Mouse (Mus musculus) heart, adult 18-20 months (tissue): ENCODE measurements around the gene Wfdc12. TPM values are rescaled to one million over a fixed set of nuclear protein-coding genes. Genes with fewer than 3 reads are reported as not detected.

Experiments
- DNase-seq, 2 experiments: peaks; one replicate each; pipeline ENCODE4 v3.0.0; 2021 to 2022; ENCODE audit warnings: mixed read lengths in 1 of 2
- total RNA-seq, 2 experiments: library from RNA; stranded (reverse); gene quantifications; 2 replicates each; pipeline ENCODE4 v1.2.3; 2021

Gene Wfdc12
- total RNA-seq, 2 experiments from 2014 or later, result not detected

DNA sequence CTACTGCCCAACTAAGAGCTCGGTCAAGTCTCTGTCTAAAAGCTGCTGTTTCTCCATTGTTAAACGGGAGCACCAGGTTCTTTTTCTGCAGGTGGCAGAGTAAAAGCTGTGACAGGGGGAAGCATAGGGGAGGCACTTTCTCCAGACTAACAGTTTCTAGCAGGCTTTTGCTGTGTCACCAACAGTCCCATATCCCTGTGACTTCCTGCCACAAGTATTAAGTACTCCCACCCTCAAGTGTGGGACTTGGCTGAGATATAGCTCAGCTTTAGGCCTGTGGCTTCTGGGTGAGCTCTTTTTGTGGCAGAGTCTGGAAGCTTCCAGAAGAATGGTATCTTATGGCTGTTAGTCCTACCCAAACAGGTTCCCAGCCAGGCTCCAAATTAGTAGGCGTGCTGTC, 14.6 kb downstream of the Wfdc12 start:
- no peak for DNase-seq

DNA sequence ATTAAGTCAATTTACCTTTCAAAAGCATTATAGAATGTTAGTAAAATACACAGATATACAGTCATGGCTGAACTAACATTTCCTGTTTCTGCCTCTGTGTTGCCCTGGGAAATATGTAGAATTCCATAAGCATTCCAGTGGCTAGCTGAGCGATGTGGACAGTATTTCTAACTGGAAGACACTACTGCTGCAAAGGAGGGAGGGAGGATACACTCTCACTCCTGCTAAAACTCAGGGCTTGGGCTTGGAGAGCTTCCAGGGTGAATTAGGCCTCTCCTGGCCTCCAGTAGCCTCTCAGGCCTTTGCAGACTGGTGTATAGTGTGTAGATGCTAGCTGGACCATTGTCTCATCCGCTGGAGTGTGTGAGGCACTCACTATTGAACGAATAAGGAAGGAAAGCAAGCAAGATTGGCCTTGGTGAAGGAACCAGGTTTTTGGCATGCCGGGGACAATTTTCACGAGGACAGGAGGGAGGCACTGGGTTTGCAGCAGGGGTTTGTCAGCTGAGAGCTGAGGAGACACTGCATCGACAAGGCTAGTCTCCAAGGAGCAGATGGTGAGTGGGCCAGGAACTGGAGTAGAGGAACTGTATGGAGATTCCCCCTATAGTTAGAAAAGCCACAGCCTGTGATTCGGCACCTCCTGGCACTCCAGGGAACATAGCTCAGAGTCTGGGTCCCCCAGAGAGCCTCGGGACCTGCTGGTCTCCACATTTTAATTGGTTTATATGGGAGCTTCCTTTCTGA, 15.6 kb downstream of the Wfdc12 start:
- DNase-seq, result no peak

DNA sequence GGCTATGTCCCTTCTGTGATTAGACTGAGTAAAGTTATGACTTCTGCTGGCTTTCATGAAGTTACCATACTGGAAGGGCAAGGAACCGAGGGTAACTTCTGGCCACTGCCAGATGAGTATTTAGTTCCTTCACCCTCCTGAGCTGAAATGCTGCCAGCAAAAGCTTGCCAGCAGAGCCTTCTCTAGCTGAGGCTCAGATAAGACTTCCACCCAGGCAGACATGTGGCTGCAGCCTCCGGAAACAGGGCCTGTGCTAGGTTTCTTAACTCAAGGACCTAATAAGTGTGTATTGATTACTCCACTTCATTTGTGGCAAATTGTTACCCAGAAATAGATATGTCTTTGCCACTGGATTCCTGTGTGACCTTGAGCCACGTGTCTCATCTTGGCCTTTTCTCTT, 17.0 kb downstream of the Wfdc12 start:
- peak in 1 of 2 experiments; percentile 18 for DNase-seq

DNA sequence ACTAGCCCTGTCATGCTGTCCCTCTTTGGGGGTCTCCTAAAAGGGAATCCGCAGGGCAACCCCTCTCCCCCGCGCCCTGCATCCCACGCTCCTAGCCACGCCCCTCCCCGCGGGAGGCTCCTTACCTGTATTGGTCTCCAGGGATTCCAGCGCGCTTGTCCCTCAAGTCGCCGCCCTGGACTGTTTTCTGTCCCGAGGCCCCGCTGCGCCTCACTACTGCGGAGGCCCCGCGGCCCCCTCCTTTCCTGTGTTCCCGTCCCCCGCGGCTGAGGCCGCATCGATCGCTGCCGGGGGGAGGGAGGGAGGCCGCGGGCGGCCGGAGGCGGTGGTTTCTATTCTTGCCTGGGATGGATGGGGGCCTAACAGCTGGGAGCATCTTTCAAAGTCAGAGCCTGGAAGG, 19.5 kb downstream of the Wfdc12 start, which contains the start of gene Kcns1:
TSS of gene Kcns1 (minus strand) at position 212 of the 400 bp plus-strand sequence.
- no peak for DNase-seq

DNA sequence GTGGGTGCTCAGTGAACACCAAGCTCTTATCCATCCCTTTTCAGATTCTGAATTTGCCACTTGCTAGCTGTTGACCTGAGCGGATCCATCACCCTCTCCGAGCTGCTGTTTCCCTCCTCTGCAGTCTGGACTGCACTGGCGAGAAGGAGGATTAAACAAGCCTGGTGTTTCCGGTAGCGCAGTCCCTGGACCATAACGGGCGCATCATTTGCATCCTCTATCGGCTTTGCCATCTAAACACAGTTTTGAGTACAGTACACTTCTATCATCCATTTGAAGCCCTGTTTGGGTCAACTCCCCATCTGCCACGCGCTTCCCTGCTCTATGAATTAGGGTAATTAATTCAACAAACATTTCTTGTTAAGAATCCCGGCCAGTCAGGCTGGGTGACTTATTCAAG, 20.1 kb downstream of the Wfdc12 start:
- DNase-seq, result no peak

DNA sequence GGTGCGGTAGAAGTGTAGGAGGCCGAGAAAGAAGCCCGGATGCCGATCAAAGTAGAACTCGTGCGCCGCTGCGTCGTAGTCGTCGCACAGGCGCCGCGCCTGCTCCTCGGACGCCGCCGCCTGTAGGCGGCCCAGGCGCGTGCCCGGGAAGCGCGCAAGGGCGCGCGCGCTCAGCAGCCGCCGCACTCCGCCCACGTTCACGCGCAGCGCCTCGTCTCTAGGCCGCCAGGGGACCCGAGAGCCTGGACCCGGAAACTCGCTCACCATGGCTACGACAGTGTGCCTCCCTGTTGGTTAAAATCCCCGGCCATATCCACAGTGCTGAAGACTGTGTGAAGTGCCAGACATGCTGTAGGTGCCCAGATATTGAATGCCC, 21.8 kb downstream of the Wfdc12 start:
- no peak for DNase-seq

DNA sequence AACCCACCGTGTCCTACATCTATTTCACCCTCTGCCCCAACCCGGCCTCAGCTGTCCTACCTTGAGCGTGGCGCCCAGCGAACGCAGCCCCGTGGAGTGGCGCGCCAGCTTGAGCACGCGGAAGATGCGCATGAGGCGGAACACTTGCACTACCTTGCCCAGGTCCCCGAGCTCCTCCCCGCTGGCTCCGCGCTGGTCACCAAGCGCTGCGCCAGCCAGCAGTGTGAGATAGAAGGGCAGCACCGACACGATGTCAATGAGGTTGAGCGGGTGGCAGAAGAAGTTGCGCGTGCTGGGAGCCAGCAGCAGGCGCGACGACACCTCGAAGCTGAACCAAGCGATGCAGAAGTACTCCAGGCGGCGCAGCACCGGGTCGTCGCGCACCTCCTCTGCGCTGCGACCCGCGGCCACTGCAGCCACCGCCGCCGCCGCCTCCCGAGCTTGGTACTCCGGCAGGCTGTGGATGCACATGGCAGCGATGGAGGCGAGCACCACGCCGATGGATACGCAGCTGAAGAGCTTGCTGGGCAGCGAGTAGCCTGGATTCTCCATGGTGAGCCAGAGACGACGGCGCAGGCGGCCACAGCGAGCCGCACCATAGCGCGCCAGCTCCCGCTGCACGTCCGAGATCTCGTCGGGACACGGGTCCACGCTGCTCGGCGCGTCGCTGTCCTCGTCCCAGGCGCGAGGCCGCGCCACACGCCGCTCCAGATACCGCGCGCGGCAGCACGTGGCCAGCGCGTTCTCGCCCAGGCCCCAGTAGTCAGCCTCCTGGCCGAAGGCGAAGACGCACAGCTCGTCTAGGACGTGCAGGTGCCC, 22.4 kb downstream of the Wfdc12 start:
- DNase-seq, result no peak

DNA sequence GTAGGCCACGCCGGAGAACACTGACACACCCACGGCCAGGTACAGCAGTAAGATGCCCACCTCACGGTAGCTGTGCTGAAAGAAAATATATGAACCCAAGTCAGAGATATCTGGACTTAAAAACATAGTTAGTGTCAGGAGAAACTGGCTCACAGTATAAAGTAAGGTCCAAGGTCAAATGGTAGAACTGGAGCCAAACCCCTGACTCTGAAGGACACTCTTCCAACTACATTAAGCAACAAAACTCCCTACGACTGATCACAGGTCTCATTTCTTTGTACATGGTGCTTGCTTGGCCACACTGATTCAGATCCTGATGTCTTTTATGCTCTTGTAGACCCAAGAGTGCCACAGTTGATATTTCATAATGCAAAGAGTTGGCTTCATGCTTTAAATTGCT, 25.5 kb downstream of the Wfdc12 start:
- DNase-seq, result no peak

DNA sequence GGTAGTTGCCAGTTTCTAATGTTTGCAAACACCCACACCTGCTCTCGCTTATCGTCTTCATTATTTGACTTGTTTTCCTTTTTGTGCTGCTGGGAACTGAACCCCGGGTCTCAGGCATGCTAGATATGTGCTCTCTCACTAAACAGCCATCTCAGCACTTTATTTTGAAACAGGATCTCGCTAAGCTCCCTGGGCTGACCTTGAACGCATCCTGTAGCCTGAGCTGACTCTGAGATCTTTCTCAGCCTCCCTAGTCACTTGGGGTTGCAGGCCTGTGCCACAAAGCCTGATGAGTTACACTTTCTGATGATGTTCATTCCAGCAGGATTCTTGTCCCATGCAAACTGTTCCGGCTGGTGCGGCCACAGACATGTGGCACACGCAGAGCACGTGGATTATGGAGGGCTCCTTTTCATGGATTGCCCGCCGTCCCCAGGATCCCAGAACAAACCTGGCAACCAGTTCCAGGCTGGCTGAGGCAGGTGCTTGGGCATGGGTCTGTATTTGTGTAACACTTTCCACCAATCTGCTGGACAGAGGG, 28.8 kb downstream of the Wfdc12 start:
- no peak for DNase-seq

DNA sequence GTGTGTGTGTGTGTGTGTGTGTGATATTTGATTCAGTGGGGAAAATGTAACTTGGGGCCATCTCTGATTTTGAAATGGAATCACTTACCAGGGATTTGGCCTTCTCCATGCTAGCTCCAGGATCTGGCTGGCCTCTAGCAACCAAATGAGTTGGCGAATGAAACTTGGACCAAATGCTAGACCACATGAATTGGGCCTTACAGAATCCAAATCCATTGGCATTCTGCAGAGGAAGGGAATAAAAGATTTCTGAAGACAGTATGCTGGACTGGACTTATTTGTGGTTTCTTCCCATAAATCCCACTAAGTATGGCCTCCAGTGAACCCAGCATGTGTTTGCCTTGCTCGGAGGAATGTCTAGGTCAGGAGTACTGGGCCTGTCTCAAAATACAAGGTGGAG, 31.6 kb downstream of the Wfdc12 start:
- no peak for DNase-seq

DNA sequence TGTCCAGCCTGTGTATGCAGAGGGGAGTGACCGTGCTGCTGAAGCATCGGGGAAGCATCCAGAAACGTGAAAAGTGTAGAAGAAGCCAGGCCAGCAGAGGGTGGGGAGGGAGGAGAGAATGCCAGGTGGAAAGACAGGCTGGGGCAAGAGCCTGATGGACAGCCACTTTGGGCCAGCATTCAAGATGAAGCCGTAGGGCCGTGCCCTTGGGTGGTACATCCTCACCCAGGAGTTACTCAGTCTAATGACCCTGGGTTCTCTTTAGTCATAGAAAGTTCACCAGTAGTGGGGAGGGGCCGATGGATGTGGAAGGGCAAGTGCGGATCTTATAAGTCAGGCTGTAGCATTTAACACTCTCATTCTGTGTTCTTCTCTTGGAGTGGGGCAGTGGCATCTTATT, 34.2 kb downstream of the Wfdc12 start:
- no peak for DNase-seq

DNA sequence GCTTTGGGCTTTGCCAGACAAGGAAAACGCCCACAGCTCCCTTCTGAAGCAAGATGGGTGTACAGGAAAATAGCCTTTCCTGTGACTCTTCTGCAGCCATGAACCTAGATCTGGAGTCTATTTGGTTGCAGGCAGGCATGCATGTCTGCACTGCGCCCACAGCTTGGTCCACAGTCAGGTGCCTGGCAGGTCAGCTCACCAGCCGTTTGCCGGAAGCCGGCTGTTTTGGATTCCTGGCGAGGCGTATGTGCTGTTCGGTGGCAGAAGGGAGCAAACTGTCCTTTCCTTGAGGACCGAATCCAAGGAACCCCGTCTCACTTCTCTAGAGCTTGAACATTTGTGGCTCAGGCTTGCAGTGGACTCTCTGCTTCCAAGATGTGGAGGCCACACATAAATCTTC, 36.4 kb downstream of the Wfdc12 start:
- DNase-seq, result no peak

DNA sequence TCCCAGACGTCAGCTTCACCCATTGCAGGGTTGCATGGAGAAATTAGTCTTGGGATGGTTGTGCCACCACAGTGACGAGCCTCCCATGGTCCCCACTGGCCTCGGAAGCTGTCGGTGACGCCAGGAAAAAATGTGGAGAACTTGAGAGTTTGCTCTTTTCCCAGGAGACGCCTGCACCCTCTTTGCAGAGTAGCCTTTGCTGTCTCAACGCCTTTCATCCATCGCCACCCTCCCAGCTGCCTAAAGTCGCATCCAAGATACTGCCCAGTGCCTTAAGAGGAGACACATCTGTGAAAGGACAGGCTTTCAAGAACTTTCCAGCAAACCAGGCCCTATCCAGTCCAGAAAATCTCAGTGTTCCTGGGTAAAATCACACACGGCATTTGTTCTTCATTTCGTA, 38.1 kb downstream of the Wfdc12 start:
- DNase-seq, result no peak

DNA sequence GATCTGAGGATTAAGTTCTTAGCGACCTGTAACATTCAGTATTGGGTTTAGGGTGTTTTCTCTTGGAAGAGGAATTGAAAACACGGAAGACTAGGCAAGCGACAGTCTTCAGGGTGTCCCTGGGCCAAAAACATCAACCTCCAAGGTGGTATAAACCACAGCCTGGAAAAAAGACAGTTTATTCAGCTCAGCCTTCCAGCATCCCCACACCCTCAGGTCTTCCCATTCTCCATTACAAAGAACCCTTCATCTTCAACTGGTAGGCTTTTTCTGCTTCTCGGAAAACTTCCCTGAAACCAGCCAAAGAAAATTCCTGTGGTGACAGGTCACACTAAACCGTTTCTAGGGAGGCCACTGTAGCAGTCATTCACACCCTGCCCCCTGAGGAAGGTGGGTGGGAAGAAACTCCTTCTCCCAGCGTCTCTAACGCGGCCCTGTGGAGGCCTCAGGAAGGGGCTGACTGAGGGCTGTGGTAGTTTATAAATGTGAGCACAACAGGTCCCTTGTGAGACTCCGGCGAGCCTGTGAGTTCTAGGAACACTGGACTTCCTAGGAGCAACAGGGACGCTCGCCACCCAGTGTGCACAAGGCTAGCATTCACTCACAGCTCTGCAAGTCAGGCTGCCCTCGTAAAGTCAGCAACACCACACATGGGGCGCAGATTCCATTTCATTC, 40.2 kb downstream of the Wfdc12 start:
- no peak for DNase-seq

DNA sequence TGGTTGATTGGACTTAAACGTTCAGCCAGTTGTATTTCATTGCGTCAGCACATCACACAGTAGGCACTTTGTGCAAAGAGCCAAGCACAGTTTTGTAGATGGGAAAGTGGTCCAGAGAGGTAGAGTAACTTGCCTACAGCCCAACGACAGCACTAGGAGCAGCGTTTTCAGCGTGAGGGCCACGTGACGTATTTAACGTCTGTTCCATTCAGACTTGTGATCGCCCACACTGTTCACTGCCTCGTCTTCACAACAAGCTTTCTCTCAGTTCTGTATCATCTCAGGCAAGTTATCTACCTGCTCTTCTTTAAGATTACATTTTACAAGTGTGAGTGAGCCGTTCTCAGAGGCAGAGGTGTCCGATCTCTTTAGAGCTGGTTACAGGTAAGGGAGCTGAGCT, 43.9 kb downstream of the Wfdc12 start:
- no peak for DNase-seq

DNA sequence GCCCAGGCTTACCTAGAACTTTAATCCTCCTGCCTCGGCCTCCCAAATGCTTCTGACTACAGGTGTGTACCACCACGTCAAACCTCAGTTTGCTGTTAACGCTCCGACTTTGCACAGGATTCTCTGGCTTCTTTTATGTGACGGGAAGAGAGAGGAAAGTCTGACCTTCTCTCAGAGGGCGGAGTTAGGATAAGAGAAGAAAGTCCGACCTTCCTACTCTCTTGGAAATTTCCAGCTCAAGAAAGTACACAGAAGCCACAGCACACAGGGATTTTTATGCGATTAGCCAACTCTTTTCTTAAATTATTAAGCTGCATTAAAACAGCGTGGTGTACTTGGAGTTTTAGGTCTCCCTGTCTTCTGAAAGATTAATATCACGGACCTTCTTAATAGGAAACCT, 45.9 kb downstream of the Wfdc12 start:
- DNase-seq, result no peak

DNA sequence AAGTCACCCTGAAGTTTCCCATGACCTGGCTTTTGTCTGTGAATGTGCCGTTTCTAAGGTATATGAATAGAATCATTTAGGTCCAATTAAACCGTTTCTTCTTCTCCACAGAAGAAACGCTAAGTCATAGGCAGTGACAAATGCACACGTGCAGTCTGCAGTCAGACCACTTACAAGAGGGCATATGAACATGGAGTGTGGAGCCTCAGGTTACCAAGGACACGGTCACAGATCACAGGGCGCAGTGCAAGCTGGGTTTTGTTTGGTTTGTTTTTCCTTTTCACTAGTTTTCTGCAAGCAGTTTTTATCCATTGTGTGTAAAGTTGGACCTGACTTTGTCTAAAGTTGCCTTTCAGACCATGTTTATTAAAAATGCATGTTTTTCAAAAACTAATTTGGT, 46.4 kb downstream of the Wfdc12 start:
- no peak for DNase-seq

DNA sequence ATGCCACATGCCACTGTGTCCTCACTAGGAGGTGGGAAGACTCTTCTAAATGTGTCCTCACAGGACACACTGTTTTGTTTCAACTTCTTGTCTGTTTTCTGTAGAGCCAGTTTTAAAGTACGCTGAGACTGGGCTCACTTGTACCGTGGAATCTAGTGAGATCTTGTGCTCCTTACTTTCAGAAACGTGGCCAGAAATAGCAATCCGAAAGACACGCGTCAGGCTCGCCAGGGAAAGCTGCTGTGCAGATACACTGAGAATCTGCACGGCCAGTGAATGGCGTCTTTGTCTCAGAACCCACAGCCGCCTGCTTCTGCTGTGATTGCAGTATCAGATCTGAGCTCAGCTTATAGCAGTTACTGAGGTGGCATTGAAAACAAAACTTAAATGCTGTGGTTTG, 48.4 kb downstream of the Wfdc12 start:
- peak; percentile 27 to 55 for DNase-seq
